Mouse (Mus musculus): ENCODE measurements around the gene Ankrd34a. TPM values are rescaled to one million over a fixed set of nuclear protein-coding genes. Genes with fewer than 3 reads are reported as not detected.

Gene Ankrd34a
- total RNA-seq, 2 experiments from 2014 or later: 66.8 to 70.3 TPM

GRCm38 (mm10) chr3:96581771-96582515 is 14.5 kb upstream of the Ankrd34a start:
- Histone ChIP-seq H3K4me3 (no peak overlapping the region), H3K27ac (no peak overlapping the region)
- no peak for DNase-seq (ENCODE audit: extremely low spot score in 1 of 2, low spot score in 2 of 2)
- intact Hi-C loops (cut with DNase I): loop anchor here (2.0 kb wide), 1 partner anchor 57 kb away; no protein-coding TSS in a partner anchor
- no peak for TF ChIP-seq CTCF (IDR thresholded peaks at IDR 0.05)

- H3K27ac ChIP-seq: no peak overlapping the region
- H3K4me3 ChIP-seq: no peak overlapping the region
- TF ChIP-seq CTCF (IDR thresholded peaks at IDR 0.05): no peak
- intact Hi-C loops (cut with DNase I): no loop called here
- DNase-seq (ENCODE audit: extremely low spot score in 1 of 2, low spot score in 2 of 2): no peak
Measured at GRCm38 (mm10) chr3:96583386-96583785, 13.1 kb upstream of the Ankrd34a start.

- H3K27ac ChIP-seq: no peak overlapping the region
- intact Hi-C loops (cut with DNase I): loop anchor here (5.0 kb wide), 1 partner anchor 88 kb away; no protein-coding TSS in a partner anchor
- no peak overlapping the region for H3K4me3 ChIP-seq
- DNase-seq (ENCODE audit: extremely low spot score in 1 of 2, low spot score in 2 of 2): no peak
- no peak for TF ChIP-seq CTCF (IDR thresholded peaks at IDR 0.05)
Measured at GRCm38 (mm10) chr3:96590657-96591056, 5.8 kb upstream of the Ankrd34a start.

- no peak for DNase-seq (ENCODE audit: extremely low spot score in 1 of 2, low spot score in 2 of 2)
- peak overlapping the region; percentile 73 for H3K4me3 ChIP-seq
- no peak for TF ChIP-seq CTCF (IDR thresholded peaks at IDR 0.05)
Measured at GRCm38 (mm10) chr3:96593374-96593773, 3.1 kb upstream of the Ankrd34a start.

GRCm38 (mm10) chr3:96593790-96594560 is 2.5 kb upstream of the Ankrd34a start, which contains the start of gene Polr3gl:
TSS of gene Polr3gl (minus strand) at chr3:96594181.
- intact Hi-C loops (cut with DNase I): loop anchor here (1.0 to 5.0 kb wide), 2 partner anchors 14 to 92 kb away; no protein-coding TSS in a partner anchor
- DNase-seq (ENCODE audit: extremely low spot score in 1 of 2, low spot score in 2 of 2): peak; percentile 93
- peak within 1 kb of the TSS; percentile 73 for H3K4me3 ChIP-seq
- TF ChIP-seq CTCF (IDR thresholded peaks at IDR 0.05): no peak; the same call in 1 of the 2 replicates
- H3K27ac ChIP-seq: peak within 1 kb of the TSS; percentile 98

More at GRCm38 (mm10) chr3:96593374-96593773, 3.1 kb upstream of the Ankrd34a start:
- peak overlapping the region; percentile 98 for H3K27ac ChIP-seq
- intact Hi-C loops (cut with DNase I): loop anchor here (1.0 to 5.0 kb wide), 2 partner anchors 13 to 91 kb away; no protein-coding TSS in a partner anchor

GRCm38 (mm10) chr3:96594851-96595250 is 1.6 kb upstream of the Ankrd34a start:
- Histone ChIP-seq H3K4me3 (no peak overlapping the region), H3K27ac (peak overlapping the region; percentile 96)
- TF ChIP-seq CTCF (IDR thresholded peaks at IDR 0.05): no peak
- intact Hi-C loops (cut with DNase I): loop anchor here (5.0 kb wide), 2 partner anchors 93 to 318 kb away; no protein-coding TSS in a partner anchor
- DNase-seq (ENCODE audit: extremely low spot score in 1 of 2, low spot score in 2 of 2): no peak

GRCm38 (mm10) chr3:96595661-96596060 is 775 bp upstream of the Ankrd34a start:
- peak in 1 of 2 experiments; percentile 47 for DNase-seq (ENCODE audit: extremely low spot score in 1 of 2, low spot score in 2 of 2)
- TF ChIP-seq CTCF (IDR thresholded peaks at IDR 0.05): no peak
- Histone ChIP-seq H3K4me3 (peak overlapping the region; percentile 77), H3K27ac (peak overlapping the region; percentile 96)
- intact Hi-C loops (cut with DNase I): loop anchor here (5.0 kb wide), 1 partner anchor 318 kb away; no protein-coding TSS in a partner anchor

- peak overlapping the region; percentile 77 for H3K4me3 ChIP-seq
- peak overlapping the region; percentile 96 for H3K27ac ChIP-seq
- intact Hi-C loops (cut with DNase I): loop anchor here (5.0 kb wide), 1 partner anchor 320 kb away; no protein-coding TSS in a partner anchor
- TF ChIP-seq CTCF (IDR thresholded peaks at IDR 0.05): no peak
- DNase-seq (ENCODE audit: extremely low spot score in 1 of 2, low spot score in 2 of 2): peak in 1 of 2 experiments; percentile 57
Measured at GRCm38 (mm10) chr3:96596855-96597254, 419 bp downstream of the Ankrd34a start.

- H3K4me3 ChIP-seq: peak overlapping the region; percentile 77
- no peak for TF ChIP-seq CTCF (IDR thresholded peaks at IDR 0.05)
- peak in 1 of 2 experiments; percentile 39 for DNase-seq (ENCODE audit: extremely low spot score in 1 of 2, low spot score in 2 of 2)
- peak overlapping the region; percentile 96 for H3K27ac ChIP-seq
- intact Hi-C loops (cut with DNase I): loop anchor here (5.0 kb wide), 1 partner anchor 320 kb away; no protein-coding TSS in a partner anchor
Measured at GRCm38 (mm10) chr3:96597435-96597891, 1.0 kb downstream of the Ankrd34a start.

- TF ChIP-seq CTCF (IDR thresholded peaks at IDR 0.05): no peak
- intact Hi-C loops (cut with DNase I): loop anchor here (5.0 kb wide), 1 partner anchor 321 kb away; no protein-coding TSS in a partner anchor
- peak overlapping the region; percentile 77 for H3K4me3 ChIP-seq
- DNase-seq (ENCODE audit: extremely low spot score in 1 of 2, low spot score in 2 of 2): peak; percentile 64 to 65
- H3K27ac ChIP-seq: peak overlapping the region; percentile 96
Measured at GRCm38 (mm10) chr3:96598156-96599068, 2.0 kb downstream of the Ankrd34a start.
